Mouse (Mus musculus): Measurements from ENCODE around the gene Gm10770. TPM values are rescaled to one million over a fixed set of nuclear protein-coding genes. Genes with fewer than 3 reads are reported as not detected.

Gene Gm10770
- polyA plus RNA-seq, 1 experiment from 2014 or later = not detected

Other genes with a start within 250 kb of the Gm10770 start
- 6.1 and 6.2 TPM in 2 replicates for gene Zfp120, start 43.0 kb downstream of the Gm10770 start, polyA plus RNA-seq (2016; fragmentation: Nextera tagmentation; extraction: Ambion mirVana)
- gene Gm14139, start 2.1 kb upstream of the Gm10770 start, polyA plus RNA-seq (2016; fragmentation: Nextera tagmentation; extraction: Ambion mirVana) = not detected in 2 replicates
- 10.4 and 10.7 TPM in 2 replicates for gene Zfp937, start 38.4 kb upstream of the Gm10770 start, polyA plus RNA-seq (2016; fragmentation: Nextera tagmentation; extraction: Ambion mirVana)
- gene Gm21994, start 75.9 kb upstream of the Gm10770 start, polyA plus RNA-seq (2016; fragmentation: Nextera tagmentation; extraction: Ambion mirVana) = 5.1 and 6.3 TPM in 2 replicates
- not detected in 2 replicates for gene Gm14124, start 77.8 kb upstream of the Gm10770 start, polyA plus RNA-seq (2016; fragmentation: Nextera tagmentation; extraction: Ambion mirVana)
- 3.6 and 5.4 TPM in 2 replicates for gene Gm10130, start 144.0 kb upstream of the Gm10770 start, polyA plus RNA-seq (2016; fragmentation: Nextera tagmentation; extraction: Ambion mirVana)
- gene 3300002I08Rik, start 183.1 kb upstream of the Gm10770 start, polyA plus RNA-seq (2016; fragmentation: Nextera tagmentation; extraction: Ambion mirVana) = 10.4 and 11.0 TPM in 2 replicates

Measured in embryonic facial prominence, embryonic 12.5 days (tissue).